Mouse (Mus musculus) cortical plate, adult 2 months (tissue): Measurements from ENCODE around the gene 2310034G01Rik. TPM values are rescaled to one million over a fixed set of nuclear protein-coding genes. Genes with fewer than 3 reads are reported as not detected.

Experiments
- H3K27ac ChIP-seq: fragments of 200-500 bp; 2 replicates; pipeline ENCODE4 v1.5.1; 2012; ENCODE audit warnings: low read length, control low read depth, inconsistent platforms; ENCODE audit not compliant: insufficient read depth
- H3K4me1 ChIP-seq: fragments of 200-500 bp; 2 replicates; pipeline ENCODE4 v1.6.1; 2011; ENCODE audit warnings: low read length; ENCODE audit not compliant: control insufficient read depth, insufficient read depth
- H3K4me3 ChIP-seq: fragments of 200-500 bp; 2 replicates; pipeline ENCODE4 v1.5.1; 2011; ENCODE audit warnings: mild to moderate bottlenecking, low read length, control low read depth; ENCODE audit not compliant: insufficient read depth
- CTCF ChIP-seq: fragments of 200-500 bp; IDR thresholded peaks from 2 replicates; pipeline ENCODE4 v1.5.1; 2011; ENCODE audit warnings: mild to moderate bottlenecking, control low read depth, low read length; ENCODE audit not compliant: insufficient read depth; ENCODE audit errors: extremely low read depth
- POLR2A ChIP-seq: fragments of 200-500 bp; IDR thresholded peaks from 2 replicates; pipeline ENCODE4 v1.6.1; 2011; ENCODE audit warnings: mild to moderate bottlenecking, low read length, control low read depth; ENCODE audit not compliant: insufficient read depth; ENCODE audit errors: extremely low read depth
- polyA plus RNA-seq: library from polyadenylated mRNA; depleted of rRNA; stranded (reverse); fragments of >200 nt; gene quantifications from 2 replicates; pipeline ENCODE4 v1.2.3, GENCODE M21; 2012; rRNA removed

Gene 2310034G01Rik
- polyA plus RNA-seq, 1 experiment, result 1.7 TPM

GRCm38 (mm10) chr19:46303251-46304215 lies 46.6 kb downstream of the 2310034G01Rik start:
- Histone ChIP-seq H3K4me3 (peak overlapping the region; percentile 46; the same call in 1 of the 2 replicates), H3K4me1 (no peaks in the 10 kb centered on the region), H3K27ac (no peak overlapping the region)
- no peak for TF ChIP-seq POLR2A
- TF ChIP-seq CTCF, result no peak

DNA sequence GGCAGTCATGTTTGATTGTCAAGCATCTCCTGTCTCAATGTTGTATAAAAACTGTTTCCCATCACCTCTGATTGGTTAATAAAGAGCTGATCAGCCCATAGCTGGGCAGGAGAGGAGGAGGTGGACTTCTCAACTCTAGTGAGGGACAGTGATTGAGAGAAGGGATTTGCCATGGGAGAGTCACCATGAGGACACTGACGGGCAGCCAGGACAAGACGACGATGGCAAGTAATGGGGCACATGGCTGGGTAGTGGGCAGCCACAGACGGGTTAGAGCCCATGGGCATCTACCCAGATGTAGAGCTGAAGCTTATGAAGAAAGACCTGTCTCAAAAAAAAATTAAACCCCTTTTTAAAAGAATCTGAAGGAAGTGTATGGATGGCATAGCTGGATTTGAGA lies 47.6 kb downstream of the 2310034G01Rik start:
- TF ChIP-seq CTCF, result no peak
- no peak for TF ChIP-seq POLR2A
- no peaks in the 10 kb centered on the region for H3K4me1 ChIP-seq
- H3K27ac ChIP-seq, result no peak overlapping the region
- no peak overlapping the region for H3K4me3 ChIP-seq

DNA sequence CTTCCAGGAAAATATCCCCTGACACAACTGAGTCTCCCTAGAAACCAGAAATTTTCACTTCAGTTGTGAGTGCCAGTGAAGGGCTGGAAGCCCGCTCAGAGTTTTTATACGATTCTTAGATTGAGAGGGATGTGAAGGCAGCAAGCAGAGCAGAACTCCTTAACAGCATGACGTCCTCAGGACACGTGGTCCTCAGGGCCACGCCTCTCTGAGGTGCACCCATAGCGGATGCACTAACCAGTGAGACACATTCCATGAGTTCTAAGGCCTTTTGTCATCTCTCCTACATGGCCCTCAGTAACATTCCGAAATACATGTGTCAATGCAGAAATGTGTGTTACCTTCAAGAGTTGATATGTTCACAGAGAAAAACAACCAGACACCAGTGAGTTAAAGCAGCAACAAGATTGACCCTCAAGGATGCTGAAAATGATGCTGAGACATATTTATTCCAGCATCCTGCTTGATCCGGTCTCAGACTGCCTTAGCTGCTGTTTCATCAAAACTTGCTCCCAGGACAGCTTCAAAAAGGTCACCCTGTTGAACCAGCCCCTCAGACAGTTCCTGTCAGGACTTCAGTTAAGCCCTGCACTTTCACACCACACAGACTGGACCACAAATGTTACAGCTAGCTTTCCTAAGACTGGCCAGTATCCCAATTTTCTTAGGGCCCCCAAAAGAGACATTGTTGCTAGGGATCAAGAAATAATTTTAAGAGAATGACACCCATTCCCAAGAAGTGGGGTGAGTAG lies 49.6 kb downstream of the 2310034G01Rik start:
- Histone ChIP-seq H3K4me1 (no peaks in the 10 kb centered on the region), H3K4me3 (no peak overlapping the region), H3K27ac (no peak overlapping the region)
- TF ChIP-seq CTCF (no peak), POLR2A (no peak)

Other genes starting within 250 kb of the 2310034G01Rik start
- gene Elovl3, start 218.4 kb downstream of the 2310034G01Rik start, polyA plus RNA-seq, result not detected in 2 replicates
- 0.06 TPM in 1 of 2 replicates, not detected in the other for gene Pitx3, start 202.0 kb downstream of the 2310034G01Rik start, polyA plus RNA-seq
- 68.7 and 74.1 TPM in 2 replicates for gene Gbf1, start 197.8 kb downstream of the 2310034G01Rik start, polyA plus RNA-seq
- gene Nfkb2, start 46.0 kb downstream of the 2310034G01Rik start, polyA plus RNA-seq, result 2.4 and 2.8 TPM in 2 replicates
- 617 and 701 TPM in 2 replicates for gene Psd, start 23.1 kb downstream of the 2310034G01Rik start, polyA plus RNA-seq
- gene Fbxl15, start 22.1 kb downstream of the 2310034G01Rik start, polyA plus RNA-seq, result 42.8 and 42.9 TPM in 2 replicates
- gene Cuedc2, start 11.6 kb downstream of the 2310034G01Rik start, polyA plus RNA-seq, result 233 and 235 TPM in 2 replicates
- 35.9 and 40.5 TPM in 2 replicates for gene Mfsd13a, start 9.2 kb downstream of the 2310034G01Rik start, polyA plus RNA-seq
- 183 and 188 TPM in 2 replicates for gene Actr1a, start 45.4 kb upstream of the 2310034G01Rik start, polyA plus RNA-seq
- 9.5 and 10.0 TPM in 2 replicates for gene Sufu, start 46.6 kb upstream of the 2310034G01Rik start, polyA plus RNA-seq
- gene Trim8, start 151.4 kb upstream of the 2310034G01Rik start, polyA plus RNA-seq, result 44.7 and 47.1 TPM in 2 replicates
- gene Arl3, start 222.9 kb upstream of the 2310034G01Rik start, polyA plus RNA-seq, result 213 and 216 TPM in 2 replicates
- 5.1 and 5.5 TPM in 2 replicates for gene Sfxn2, start 223.1 kb upstream of the 2310034G01Rik start, polyA plus RNA-seq
- gene Wbp1l, start 248.8 kb upstream of the 2310034G01Rik start, polyA plus RNA-seq, result 24.3 and 26.6 TPM in 2 replicates